Comparison of ENCODE assay signal across 21 mouse cellular contexts in genomic region chr9:47387716-47388300, GRCm38 (mm10).
A peak's percentile ranks its signal among the peaks of the same experiment; 100 is the strongest.
DNase-seq lines count a peak whose midpoint lies in the region; ATAC-seq and TF ChIP-seq lines count a peak whose summit lies in the region.
"Had no signal": no experiment of that assay in that cellular context is flagged by ENCODE, and none has a peak within 500 bp of the region (broad histone marks: within the 10 kb centered on the region; RNA-seq: fewer than 3 reads in every experiment).

No protein-coding gene starts in this region.

- H3K4me3 ChIP-seq in forebrain, embryonic 13.5 days, result no peak overlapping the region
- no peak overlapping the region for H3K4me3 ChIP-seq in forebrain, embryonic 12.5 days (replicated peaks)
- H3K4me3 ChIP-seq in forebrain, postnatal 0 days (ENCODE audit: low read depth, low read length), result no peak overlapping the region
- H3K4me3 ChIP-seq in kidney, embryonic 15.5 days (replicated peaks), result no peak overlapping the region
- H3K4me3 ChIP-seq: embryonic facial prominence, embryonic 10.5 days; heart, embryonic 15.5 days; limb, embryonic 12.5 days had no signal

- H3K36me3 ChIP-seq in forebrain, embryonic 13.5 days (ENCODE audit: poor library complexity, severe bottlenecking), result no peaks in the 10 kb centered on the region
- no peaks in the 10 kb centered on the region for H3K36me3 ChIP-seq in forebrain, embryonic 12.5 days (replicated peaks)
- no peaks in the 10 kb centered on the region for H3K36me3 ChIP-seq in forebrain, postnatal 0 days (ENCODE audit: insufficient read depth)
- no peaks in the 10 kb centered on the region for H3K36me3 ChIP-seq in kidney, embryonic 15.5 days
- H3K36me3 ChIP-seq: embryonic facial prominence, embryonic 10.5 days; heart, embryonic 15.5 days; limb, embryonic 12.5 days had no signal

- H3K4me1 ChIP-seq in forebrain, embryonic 13.5 days, result peaks cover 41% of the 10 kb centered on the region
- peaks cover 30% of the 10 kb centered on the region for H3K4me1 ChIP-seq in forebrain, embryonic 12.5 days
- H3K4me1 ChIP-seq in forebrain, postnatal 0 days (ENCODE audit: insufficient read depth), result peaks cover 6% of the 10 kb centered on the region; the same call in 1 of the 2 replicates
- peaks cover 21% of the 10 kb centered on the region for H3K4me1 ChIP-seq in kidney, embryonic 15.5 days
- H3K4me1 ChIP-seq: heart, embryonic 15.5 days had no signal

- no peak for TF ChIP-seq CTCF in forebrain, postnatal 0 days (IDR thresholded peaks at IDR 0.05; ENCODE audit: low read depth)

- H3K27ac ChIP-seq in forebrain, embryonic 13.5 days, result peak overlapping the region; percentile 54; the same call in 1 of the 2 replicates
- H3K27ac ChIP-seq in forebrain, embryonic 12.5 days, result no peak overlapping the region
- 0 out of 2 replicates have a peak overlapping the region, but pooled peaks have one; percentile 17 for H3K27ac ChIP-seq in forebrain, postnatal 0 days (ENCODE audit: low read depth, low read length)
- H3K27ac ChIP-seq in kidney, embryonic 15.5 days, result no peak overlapping the region
- H3K27ac ChIP-seq: embryonic facial prominence, embryonic 10.5 days; heart, embryonic 15.5 days; hindbrain, embryonic 14.5 days; limb, embryonic 12.5 days; stomach, postnatal 0 days had no signal

- 19% methylated on average over 8 of the region's 8 CpGs for WGBS in forebrain, embryonic 13.5 days
- 27% methylated on average over 8 of the region's 8 CpGs for WGBS in forebrain, embryonic 12.5 days
- 26% methylated on average over 8 of the region's 8 CpGs for WGBS in forebrain, postnatal 0 days
- 48% methylated on average over 8 of the region's 8 CpGs for WGBS in kidney, embryonic 15.5 days

- peaks cover 9% of the 10 kb centered on the region; the same call in 1 of the 2 replicates for H3K27me3 ChIP-seq in forebrain, embryonic 13.5 days
- H3K27me3 ChIP-seq in forebrain, embryonic 12.5 days, result peaks cover 17% of the 10 kb centered on the region
- no peaks in the 10 kb centered on the region for H3K27me3 ChIP-seq in forebrain, postnatal 0 days (ENCODE audit: insufficient read depth, low read length)
- H3K27me3 ChIP-seq in kidney, embryonic 15.5 days, result no peaks in the 10 kb centered on the region

- no peak for ATAC-seq in forebrain, embryonic 13.5 days
- ATAC-seq in forebrain, embryonic 12.5 days (ENCODE audit: low FRiP score), result no peak
- no peak for ATAC-seq in forebrain, postnatal 0 days
- ATAC-seq in kidney, embryonic 15.5 days (replicated peaks; ENCODE audit: low FRiP score), result no peak
- ATAC-seq: liver, postnatal 0 days; Patski had no signal

- H3K9ac ChIP-seq in forebrain, embryonic 13.5 days, result no peak overlapping the region
- no peak overlapping the region for H3K9ac ChIP-seq in forebrain, embryonic 12.5 days
- H3K9ac ChIP-seq in forebrain, postnatal 0 days, result no peak overlapping the region
- H3K9ac ChIP-seq in kidney, embryonic 15.5 days, result no peak overlapping the region
- H3K9ac ChIP-seq: heart, embryonic 15.5 days; hindbrain, embryonic 14.5 days; limb, embryonic 12.5 days; liver, postnatal 0 days had no signal

- no peak overlapping the region for H3K4me2 ChIP-seq in forebrain, embryonic 13.5 days
- no peak overlapping the region for H3K4me2 ChIP-seq in forebrain, embryonic 12.5 days
- no peak overlapping the region for H3K4me2 ChIP-seq in forebrain, postnatal 0 days (ENCODE audit: low read depth)
- H3K4me2 ChIP-seq in kidney, embryonic 15.5 days, result no peak overlapping the region
- H3K4me2 ChIP-seq: heart, embryonic 15.5 days; hindbrain, embryonic 14.5 days; limb, embryonic 12.5 days; liver, embryonic 11.5 days; midbrain, embryonic 11.5 days had no signal

- H3K9me3 ChIP-seq in forebrain, embryonic 13.5 days (replicated peaks), result no peaks in the 10 kb centered on the region
- H3K9me3 ChIP-seq in forebrain, embryonic 12.5 days, result no peaks in the 10 kb centered on the region
- no peaks in the 10 kb centered on the region for H3K9me3 ChIP-seq in forebrain, postnatal 0 days (ENCODE audit: low read length)
- no peaks in the 10 kb centered on the region for H3K9me3 ChIP-seq in kidney, embryonic 15.5 days (replicated peaks)
- H3K9me3 ChIP-seq: embryonic facial prominence, embryonic 10.5 days; heart, embryonic 15.5 days; limb, embryonic 12.5 days had no signal

- DNase-seq in retina, postnatal 1 day, result peak; percentile 37
- DNase-seq in retina, embryonic 14.5 days (ENCODE audit: low spot score), result no peak
- peak; percentile 44 to 63 for DNase-seq in cerebellum, postnatal 14 days
- no peak for DNase-seq in forebrain, postnatal 0 days
- DNase-seq in ovary, postnatal 14 days (ENCODE audit: low spot score), result no peak
- DNase-seq: adrenal gland, postnatal 36 days; heart, postnatal 36 days; kidney, adult 2 months; kidney, postnatal 10 days; liver, postnatal 0 days had no signal

Comparison
In these comparisons a context has a peak if more than half of its experiments do, and no peak if none do; other contexts are left out.
1. H3K27ac ChIP-seq: peak in forebrain, embryonic 13.5 days (single experiment) and forebrain, postnatal 0 days (single experiment); none in forebrain, embryonic 12.5 days (single experiment) and kidney, embryonic 15.5 days (single experiment).
2. DNase-seq: peak in retina, postnatal 1 day (single experiment) and cerebellum, postnatal 14 days (2 of 2); none in retina, embryonic 14.5 days (single experiment), forebrain, postnatal 0 days (single experiment) and ovary, postnatal 14 days (single experiment).